Mouse (Mus musculus) lung, embryonic 15.5 days (tissue): ENCODE data around the gene Sema5a. TPM values are rescaled to one million over a fixed set of nuclear protein-coding genes. Genes with fewer than 3 reads are reported as not detected.

Source experiments
- ATAC-seq: fragments of 200-750 bp; cut with Nextera tagmentation; 2 replicates; pipeline ENCODE4 v1.8.0; 2017; ENCODE audit warnings: moderate number of reproducible peaks, borderline replicate concordance; ENCODE audit not compliant: low FRiP score, low TSS enrichment; ENCODE audit errors: extremely low read depth
- H3K27ac ChIP-seq: fragments of 300-500 bp; sonication (generic); 2 replicates; pipeline ENCODE4 v1.5.1; 2015; ENCODE audit warnings: moderate library complexity, mild to moderate bottlenecking, inconsistent platforms
- H3K27me3 ChIP-seq: fragments of 300-500 bp; sonication (generic); 2 replicates; pipeline ENCODE4 v1.6.1; 2015; ENCODE audit warnings: inconsistent platforms
- H3K36me3 ChIP-seq: fragments of 300-500 bp; sonication (generic); 2 replicates; pipeline ENCODE4 v1.6.1; 2015; ENCODE audit warnings: inconsistent platforms
- H3K4me1 ChIP-seq: fragments of 300-500 bp; sonication (generic); 2 replicates; pipeline ENCODE4 v1.6.1; 2015; ENCODE audit warnings: inconsistent platforms
- H3K4me2 ChIP-seq: fragments of 300-500 bp; sonication (generic); 2 replicates; pipeline ENCODE4 v1.6.1; 2015; ENCODE audit warnings: inconsistent platforms, mild to moderate bottlenecking, moderate library complexity
- H3K4me3 ChIP-seq: fragments of 300-500 bp; sonication (generic); 2 replicates; pipeline ENCODE4 v1.5.1; 2015; ENCODE audit warnings: mild to moderate bottlenecking, inconsistent platforms
- H3K9ac ChIP-seq: fragments of 300-500 bp; sonication (generic); 2 replicates; pipeline ENCODE4 v1.6.1; 2015; ENCODE audit warnings: inconsistent platforms
- H3K9me3 ChIP-seq: fragments of 300-500 bp; sonication (generic); 2 replicates; pipeline ENCODE4 v1.6.1; 2016; ENCODE audit warnings: inconsistent platforms
- WGBS: fragments of 180-500 bp; shearing (Covaris S2); methylation state at CpG from one replicate; pipeline ENCODE4 v1.1.7; 2015; 5-methylcytosine and 5-hydroxymethylcytosine counted together
- polyA plus RNA-seq: library from polyadenylated mRNA; unstranded; fragments of >200 nt; fragmentation: Nextera tagmentation; extraction: Ambion mirVana; gene quantifications from 2 replicates; pipeline ENCODE4 v1.2.1, GENCODE M21; 2015

Gene Sema5a
- polyA plus RNA-seq, 1 experiment from 2014 or later: 13.4 TPM

- no peak for ATAC-seq
- H3K9ac ChIP-seq: no peak overlapping the region
- no peaks in the 10 kb centered on the region for H3K36me3 ChIP-seq
- no peak overlapping the region for H3K27ac ChIP-seq
- WGBS: 42% methylated on average over 2 of the region's 2 CpGs
- no peak overlapping the region for H3K4me2 ChIP-seq
- peaks cover 21% of the 10 kb centered on the region; the same call in 1 of the 2 replicates for H3K4me1 ChIP-seq
- no peak overlapping the region for H3K4me3 ChIP-seq
- H3K27me3 ChIP-seq: no peaks in the 10 kb centered on the region
- H3K9me3 ChIP-seq: no peaks in the 10 kb centered on the region
Observed at GRCm38 (mm10) chr15:32278600-32278999, 34.0 kb downstream of the Sema5a start.

- Histone ChIP-seq H3K4me3 (no peak overlapping the region), H3K9ac (no peak overlapping the region), H3K36me3 (no peaks in the 10 kb centered on the region), H3K27ac (peak overlapping the region; percentile 85), H3K4me2 (no peak overlapping the region), H3K4me1 (peaks cover 20% of the 10 kb centered on the region; the same call in 1 of the 2 replicates), H3K9me3 (no peaks in the 10 kb centered on the region), H3K27me3 (no peaks in the 10 kb centered on the region)
- ATAC-seq: peak; percentile 64; the same call in 1 of the 2 replicates
- 36% methylated on average over 4 of the region's 4 CpGs for WGBS
Observed at GRCm38 (mm10) chr15:32281374-32281773, 36.8 kb downstream of the Sema5a start.

GRCm38 (mm10) chr15:32284688-32285087 lies 40.1 kb downstream of the Sema5a start:
- Histone ChIP-seq H3K9ac (no peak overlapping the region), H3K27me3 (no peaks in the 10 kb centered on the region), H3K9me3 (no peaks in the 10 kb centered on the region), H3K4me2 (no peak overlapping the region), H3K27ac (no peak overlapping the region), H3K4me3 (no peak overlapping the region), H3K36me3 (no peaks in the 10 kb centered on the region), H3K4me1 (peaks cover 33% of the 10 kb centered on the region)
- ATAC-seq: no peak
- WGBS: 43% methylated on average over 2 of the region's 2 CpGs

GRCm38 (mm10) chr15:32286296-32286695 lies 41.7 kb downstream of the Sema5a start:
- WGBS: 72% methylated on average over 3 of the region's 3 CpGs
- Histone ChIP-seq H3K9me3 (no peaks in the 10 kb centered on the region), H3K9ac (no peak overlapping the region), H3K27me3 (no peaks in the 10 kb centered on the region), H3K27ac (no peak overlapping the region), H3K36me3 (no peaks in the 10 kb centered on the region), H3K4me3 (no peak overlapping the region), H3K4me2 (no peak overlapping the region), H3K4me1 (peaks cover 26% of the 10 kb centered on the region)
- no peak for ATAC-seq

- ATAC-seq: peak; percentile 92
- Histone ChIP-seq H3K36me3 (no peaks in the 10 kb centered on the region), H3K27ac (peak overlapping the region; percentile 62), H3K27me3 (no peaks in the 10 kb centered on the region), H3K4me2 (no peak overlapping the region), H3K4me1 (peaks cover 19% of the 10 kb centered on the region), H3K9ac (no peak overlapping the region), H3K4me3 (no peak overlapping the region), H3K9me3 (no peaks in the 10 kb centered on the region)
- WGBS: 16% methylated on average over 6 of the region's 6 CpGs
Observed at GRCm38 (mm10) chr15:32288480-32288879, 43.9 kb downstream of the Sema5a start.

- Histone ChIP-seq H3K9me3 (no peaks in the 10 kb centered on the region), H3K4me1 (peaks cover 14% of the 10 kb centered on the region), H3K9ac (no peak overlapping the region), H3K4me3 (no peak overlapping the region), H3K27ac (no peak overlapping the region), H3K4me2 (no peak overlapping the region), H3K36me3 (no peaks in the 10 kb centered on the region), H3K27me3 (no peaks in the 10 kb centered on the region)
- no peak for ATAC-seq
- 58% methylated on average over 3 of the region's 3 CpGs for WGBS
Observed at GRCm38 (mm10) chr15:32291000-32291399, 46.4 kb downstream of the Sema5a start.

- Histone ChIP-seq H3K36me3 (no peaks in the 10 kb centered on the region), H3K9me3 (no peaks in the 10 kb centered on the region), H3K4me2 (no peak overlapping the region), H3K4me1 (no peaks in the 10 kb centered on the region), H3K4me3 (no peak overlapping the region), H3K9ac (no peak overlapping the region), H3K27me3 (no peaks in the 10 kb centered on the region), H3K27ac (no peak overlapping the region)
- ATAC-seq: no peak
- 59% methylated on average over 6 of the region's 6 CpGs for WGBS
Observed at GRCm38 (mm10) chr15:32296523-32296922, 51.9 kb downstream of the Sema5a start.

GRCm38 (mm10) chr15:32297266-32297665 lies 52.7 kb downstream of the Sema5a start:
- Histone ChIP-seq H3K4me3 (no peak overlapping the region), H3K9ac (no peak overlapping the region), H3K27ac (no peak overlapping the region), H3K27me3 (no peaks in the 10 kb centered on the region), H3K36me3 (no peaks in the 10 kb centered on the region), H3K4me2 (no peak overlapping the region), H3K4me1 (no peaks in the 10 kb centered on the region), H3K9me3 (no peaks in the 10 kb centered on the region)
- WGBS: 54% methylated on average over 5 of the region's 5 CpGs
- no peak for ATAC-seq

GRCm38 (mm10) chr15:32298525-32298924 lies 53.9 kb downstream of the Sema5a start:
- Histone ChIP-seq H3K4me3 (no peak overlapping the region), H3K9me3 (no peaks in the 10 kb centered on the region), H3K9ac (no peak overlapping the region), H3K27ac (no peak overlapping the region), H3K4me2 (no peak overlapping the region), H3K36me3 (no peaks in the 10 kb centered on the region), H3K27me3 (no peaks in the 10 kb centered on the region), H3K4me1 (no peaks in the 10 kb centered on the region)
- ATAC-seq: no peak
- WGBS: 49% methylated on average over 6 of the region's 6 CpGs

- no peak overlapping the region for H3K4me3 ChIP-seq
- H3K27me3 ChIP-seq: no peaks in the 10 kb centered on the region
- WGBS: 84% methylated on average over 4 of the region's 4 CpGs
- no peak for ATAC-seq
- no peaks in the 10 kb centered on the region for H3K9me3 ChIP-seq
- H3K4me1 ChIP-seq: peaks cover 4% of the 10 kb centered on the region; the same call in 1 of the 2 replicates
- H3K36me3 ChIP-seq: no peaks in the 10 kb centered on the region
- no peak overlapping the region for H3K4me2 ChIP-seq
- H3K27ac ChIP-seq: no peak overlapping the region
- H3K9ac ChIP-seq: no peak overlapping the region
Observed at GRCm38 (mm10) chr15:32300991-32301390, 56.4 kb downstream of the Sema5a start.

GRCm38 (mm10) chr15:32306557-32307243 lies 62.1 kb downstream of the Sema5a start:
- Histone ChIP-seq H3K36me3 (no peaks in the 10 kb centered on the region), H3K9me3 (no peaks in the 10 kb centered on the region), H3K4me3 (no peak overlapping the region), H3K4me1 (peaks cover 10% of the 10 kb centered on the region; the same call in 1 of the 2 replicates), H3K9ac (no peak overlapping the region), H3K27ac (no peak overlapping the region), H3K27me3 (no peaks in the 10 kb centered on the region), H3K4me2 (no peak overlapping the region)
- no peak for ATAC-seq
- 51% methylated on average over 6 of the region's 6 CpGs for WGBS

GRCm38 (mm10) chr15:32310834-32311233 lies 66.2 kb downstream of the Sema5a start:
- peaks cover 6% of the 10 kb centered on the region; the same call in 1 of the 2 replicates for H3K4me1 ChIP-seq
- H3K27ac ChIP-seq: no peak overlapping the region
- 74% methylated on average over 8 of the region's 8 CpGs for WGBS
- H3K9ac ChIP-seq: no peak overlapping the region
- no peak overlapping the region for H3K4me3 ChIP-seq
- no peaks in the 10 kb centered on the region for H3K9me3 ChIP-seq
- ATAC-seq: no peak
- H3K36me3 ChIP-seq: no peaks in the 10 kb centered on the region
- H3K4me2 ChIP-seq: no peak overlapping the region
- H3K27me3 ChIP-seq: no peaks in the 10 kb centered on the region
